Mouse (Mus musculus): Measurements from ENCODE around the gene Olfr1453. TPM values are rescaled to one million over a fixed set of nuclear protein-coding genes. Genes with fewer than 3 reads are reported as not detected.
"Not testable (repeated sequence)": the region's sequence is repeated elsewhere in the genome, so short reads cannot be mapped to it uniquely, and the experiment has no call there.

Gene Olfr1453
- not detected for total RNA-seq (2021)

GRCm38 (mm10) chr19:13028227-13028626 lies at the start of gene Olfr1453:
Gene Olfr1453, minus strand, starts transcription at chr19:13028327.
- DNase-seq = no peak

- no peak for DNase-seq
These were observed 32.2 kb upstream of the Olfr1453 start, which contains the start of gene Olfr1454 for GRCm38 (mm10) chr19:13060310-13060709. Gene Olfr1454, plus strand, starts transcription at chr19:13060610.

DNA sequence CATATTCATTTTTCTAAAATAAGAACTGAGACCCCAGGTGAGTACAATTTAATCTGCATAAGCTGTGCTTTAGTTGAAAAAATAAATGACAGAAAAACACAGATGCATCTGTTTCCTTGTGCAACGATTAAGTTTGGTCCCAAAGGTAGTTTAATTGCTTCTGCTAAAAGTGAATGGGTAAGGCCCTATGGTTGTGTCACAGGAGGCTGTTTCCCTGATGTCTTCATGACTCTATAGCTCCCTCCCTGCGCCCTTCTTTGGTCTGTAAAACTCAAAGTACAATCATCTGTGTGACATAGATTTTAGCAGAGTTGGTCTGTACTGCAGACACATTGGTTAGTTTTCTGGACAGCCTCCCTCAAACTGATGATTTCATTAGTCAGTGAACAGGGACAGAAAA lies 33.4 kb downstream of the Olfr1453 start, which contains the start of gene Olfr1451:
Gene Olfr1451, plus strand, starts transcription at position 301 of the 400 bp plus-strand sequence.
- no peak for DNase-seq

- DNase-seq = not testable (repeated sequence)
These were observed 35.8 kb downstream of the Olfr1453 start for GRCm38 (mm10) chr19:12992316-12992715.

Other genes with a start within 250 kb of the Olfr1453 start
- 10 to 100 TPM; 96.1 to 96.3 TPM for gene Zfp91, start 232.2 kb downstream of the Olfr1453 start, total RNA-seq (2021)
- gene Lpxn, start 232.1 kb downstream of the Olfr1453 start, total RNA-seq (2021) = 1 to 10 TPM; 1.1 to 2.0 TPM
- gene Gm5244, start 181.6 kb downstream of the Olfr1453 start, total RNA-seq (2021) = not detected
- not detected for gene Olfr1444, start 171.0 kb downstream of the Olfr1453 start, total RNA-seq (2021)
- gene Olfr1445, start 144.5 kb downstream of the Olfr1453 start, total RNA-seq (2021) = not detected
- not detected for gene Olfr1446, start 134.8 kb downstream of the Olfr1453 start, total RNA-seq (2021)
- gene Olfr1447, start 124.6 kb downstream of the Olfr1453 start, total RNA-seq (2021) = not detected
- not detected for gene Olfr1448, start 103.9 kb downstream of the Olfr1453 start, total RNA-seq (2021)
- gene Olfr1449, start 97.5 kb downstream of the Olfr1453 start, total RNA-seq (2021) = not detected
- not detected for gene Olfr1450, start 78.1 kb downstream of the Olfr1453 start, total RNA-seq (2021)
- gene Olfr1451, start 33.3 kb downstream of the Olfr1453 start, total RNA-seq (2021) = not detected
- not detected for gene Olfr1454, start 32.3 kb upstream of the Olfr1453 start, total RNA-seq (2021)
- not detected for gene Olfr1457, start 69.6 kb upstream of the Olfr1453 start, total RNA-seq (2021)
- not detected for gene Olfr1458, start 78.4 kb upstream of the Olfr1453 start, total RNA-seq (2021)
- gene Olfr1459, start 121.2 kb upstream of the Olfr1453 start, total RNA-seq (2021) = under 1 TPM; 0.20 to 0.25 TPM
- gene Olfr1461, start 134.7 kb upstream of the Olfr1453 start, total RNA-seq (2021) = not detected
- gene Olfr1462, start 157.4 kb upstream of the Olfr1453 start, total RNA-seq (2021) = not detected
- not detected for gene Olfr1463, start 203.0 kb upstream of the Olfr1453 start, total RNA-seq (2021)